Mouse (Mus musculus): ENCODE results near the gene Znrd1. TPM values are rescaled to one million over a fixed set of nuclear protein-coding genes. Genes with fewer than 3 reads are reported as not detected.

Znrd1 gene
- total RNA-seq, 4 experiments from 2014 or later: 22.3 to 27.7 (median 26.2) TPM

DNA sequence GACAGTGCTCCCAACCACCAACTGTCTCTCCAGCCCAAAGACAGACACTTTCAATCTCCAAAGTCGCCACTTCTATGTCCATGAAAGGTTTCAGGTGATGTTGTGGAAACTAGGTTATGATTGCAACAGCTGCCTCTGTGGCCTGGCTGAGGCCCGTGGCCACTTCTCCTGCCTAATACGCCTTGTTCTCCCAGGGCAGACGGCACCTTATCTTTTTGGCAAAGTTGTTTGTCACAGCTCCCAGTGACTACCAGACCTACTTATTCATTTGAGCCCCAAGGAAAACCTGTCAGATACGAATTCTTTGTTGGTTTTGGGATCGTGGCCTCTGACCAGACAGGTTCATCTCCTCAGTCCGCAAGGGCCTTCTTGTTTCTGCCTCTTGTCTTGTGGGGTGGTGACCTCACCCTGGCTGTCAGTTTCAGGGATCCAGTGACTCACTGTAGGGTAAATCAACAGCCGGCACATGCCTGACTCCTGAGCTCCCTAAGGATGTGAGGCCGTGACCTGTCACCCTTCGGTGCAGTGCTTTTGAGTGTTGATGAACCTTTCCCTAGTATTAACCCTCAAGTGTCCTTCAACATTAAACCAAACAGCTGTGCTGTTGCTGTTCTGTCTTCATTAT is 30.8 kb downstream of the Znrd1 start:
- no peak for DNase-seq (ENCODE audit: low spot score)

- DNase-seq (ENCODE audit: low spot score): no peak
These were observed 34.9 kb downstream of the Znrd1 start for GRCm38 (mm10) chr17:36923491-36923890.

GRCm38 (mm10) chr17:36922715-36923114 is 35.6 kb downstream of the Znrd1 start:
- no peak for DNase-seq (ENCODE audit: low spot score)

- no peak for DNase-seq (ENCODE audit: low spot score)
These were observed 38.1 kb downstream of the Znrd1 start for GRCm38 (mm10) chr17:36920239-36920638.

GRCm38 (mm10) chr17:36915076-36915475 is 43.3 kb downstream of the Znrd1 start:
- DNase-seq (ENCODE audit: low spot score): peak; percentile 45

DNA sequence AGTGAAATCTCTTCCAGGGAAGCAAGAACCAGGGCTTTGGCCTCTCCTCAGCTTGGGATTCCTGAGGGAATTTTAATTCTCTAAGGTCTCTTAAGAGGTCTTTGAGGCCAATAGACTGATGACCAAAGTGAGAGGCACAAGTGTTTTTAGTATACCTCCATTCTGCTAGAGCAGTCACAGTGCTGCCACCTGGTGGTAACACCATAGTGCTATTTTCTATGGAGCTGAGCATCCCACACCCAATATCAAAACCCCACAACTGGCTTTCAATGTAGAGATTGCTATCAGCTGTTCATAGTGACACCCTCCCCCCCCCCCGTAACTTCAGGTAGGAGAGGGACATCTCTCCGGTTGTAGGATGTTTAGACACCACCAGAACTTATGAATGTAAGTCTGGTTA is 44.3 kb downstream of the Znrd1 start:
- peak; percentile 62 for DNase-seq (ENCODE audit: low spot score)

DNA sequence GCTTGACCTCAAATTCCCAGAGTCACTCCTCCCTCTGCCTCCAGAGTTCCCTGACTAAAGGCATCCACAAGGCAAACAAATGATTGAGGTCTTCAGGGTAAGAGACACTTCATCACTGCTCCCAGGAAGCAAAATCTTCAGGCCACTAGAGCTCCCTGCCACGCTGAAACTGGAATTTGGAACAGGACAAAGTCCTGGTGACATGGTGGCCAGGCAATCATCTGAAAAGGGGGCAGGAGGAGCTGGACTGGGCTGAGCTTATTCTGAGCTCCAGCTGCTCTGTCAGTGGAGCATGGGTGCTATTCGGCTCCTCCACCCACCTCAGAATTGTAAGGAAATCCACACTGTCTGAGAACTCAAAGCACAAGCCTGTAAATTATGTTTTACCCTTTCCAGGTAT is 46.3 kb downstream of the Znrd1 start:
- no peak for DNase-seq (ENCODE audit: low spot score)

DNA sequence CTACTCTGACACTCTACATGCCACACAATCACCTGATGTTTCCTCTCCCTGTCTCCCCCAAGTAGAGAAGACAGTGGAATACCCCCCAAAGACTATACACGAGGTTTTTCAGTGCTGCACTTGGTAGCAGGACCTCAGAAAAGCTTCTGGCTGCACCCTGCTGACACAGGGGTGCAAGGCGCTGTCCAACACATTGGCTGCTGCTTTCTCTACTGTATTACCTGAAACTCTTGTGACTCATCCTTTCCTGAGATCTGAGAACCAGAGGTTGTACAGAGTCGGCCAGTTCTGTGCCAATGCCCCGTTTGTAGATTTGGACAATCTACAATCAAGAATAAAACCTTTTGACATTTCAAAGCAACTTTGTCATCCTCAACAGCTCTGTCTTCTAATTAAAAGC is 48.6 kb downstream of the Znrd1 start:
- DNase-seq (ENCODE audit: low spot score): no peak

GRCm38 (mm10) chr17:36908235-36908634 is 50.1 kb downstream of the Znrd1 start:
- no peak for DNase-seq (ENCODE audit: low spot score)

Other genes with a start within 250 kb of the Znrd1 start
- gene H2-M10.5, start 185.6 kb downstream of the Znrd1 start, total RNA-seq (2022): not detected
- not detected for gene H2-M10.6, start 146.4 kb downstream of the Znrd1 start, total RNA-seq (2022)
- 10 to 100 TPM; 19.6 to 20.5 (median 19.9) TPM for gene Trim26, start 121.4 kb downstream of the Znrd1 start, total RNA-seq (2022)
- not detected for gene Trim15, start 91.3 kb downstream of the Znrd1 start, total RNA-seq (2022)
- under 1 TPM in 2 of 4 experiments, not detected in 2; 0.16 to 0.83 TPM for gene Trim10, start 89.0 kb downstream of the Znrd1 start, total RNA-seq (2022)
- gene Trim40, start 68.4 kb downstream of the Znrd1 start, total RNA-seq (2022): under 1 TPM in 1 of 4 experiments, not detected in 3; 0.23 TPM
- not detected for gene Trim31, start 60.4 kb downstream of the Znrd1 start, total RNA-seq (2022)
- gene Rnf39, start 15.6 kb downstream of the Znrd1 start, total RNA-seq (2022): 1 to 10 TPM in 3 of 4 experiments, under 1 TPM in 1; 0.71 to 1.9 (median 1.4) TPM
- gene Ppp1r11, start 6.8 kb downstream of the Znrd1 start, total RNA-seq (2022): 100 to 1,000 TPM in 2 of 4 experiments, 10 to 100 TPM in 2; 89.3 to 121 (median 108) TPM
- 10 to 100 TPM; 13.8 to 22.2 (median 15.3) TPM for gene Znrd1as, start within 50 bp of the Znrd1 start, total RNA-seq (2022)
- gene 2410137M14Rik, start 22.7 kb upstream of the Znrd1 start, total RNA-seq (2022): 1 to 10 TPM in 2 of 4 experiments, under 1 TPM in 2; 0.50 to 1.4 (median 0.90) TPM
- gene H2-M5, start 31.0 kb upstream of the Znrd1 start, total RNA-seq (2022): under 1 TPM in 1 of 4 experiments, not detected in 3; 0.25 TPM
- 1 to 10 TPM in 3 of 4 experiments, under 1 TPM in 1; 0.87 to 2.4 (median 1.4) TPM for gene Zfp57, start 42.6 kb upstream of the Znrd1 start, total RNA-seq (2022)
- not detected for gene Mog, start 64.8 kb upstream of the Znrd1 start, total RNA-seq (2022)
- 1 to 10 TPM; 7.2 to 9.2 (median 7.4) TPM for gene Gabbr1, start 87.4 kb upstream of the Znrd1 start, total RNA-seq (2022)
- not detected for gene Olfr90, start 129.9 kb upstream of the Znrd1 start, total RNA-seq (2022)
- gene Olfr91, start 139.7 kb upstream of the Znrd1 start, total RNA-seq (2022): not detected
- not detected for gene Olfr92, start 161.5 kb upstream of the Znrd1 start, total RNA-seq (2022)
- gene Olfr93, start 202.9 kb upstream of the Znrd1 start, total RNA-seq (2022): not detected
- gene Ubd, start 235.3 kb upstream of the Znrd1 start, total RNA-seq (2022): not detected
- not detected for gene Olfr94, start 242.4 kb upstream of the Znrd1 start, total RNA-seq (2022)